Mouse (Mus musculus) small intestine, adult 2 months (tissue): ENCODE measurements around the gene Mipep.

Experiments used
- CTCF ChIP-seq: fragments of 200-500 bp; IDR thresholded peaks from 2 replicates; pipeline ENCODE4 v1.5.1; 2012; ENCODE audit warnings: low read depth, mild to moderate bottlenecking, control low read depth, inconsistent platforms, low read length, moderate library complexity, mixed read lengths; ENCODE audit not compliant: insufficient replicate concordance, insufficient read length; ENCODE audit errors: extremely low read depth
- POLR2A ChIP-seq: fragments of 200-500 bp; IDR thresholded peaks from 2 replicates; pipeline ENCODE4 v1.6.1; 2012; ENCODE audit warnings: low read depth, mild to moderate bottlenecking, control low read depth, inconsistent platforms, low read length, moderate library complexity

DNA sequence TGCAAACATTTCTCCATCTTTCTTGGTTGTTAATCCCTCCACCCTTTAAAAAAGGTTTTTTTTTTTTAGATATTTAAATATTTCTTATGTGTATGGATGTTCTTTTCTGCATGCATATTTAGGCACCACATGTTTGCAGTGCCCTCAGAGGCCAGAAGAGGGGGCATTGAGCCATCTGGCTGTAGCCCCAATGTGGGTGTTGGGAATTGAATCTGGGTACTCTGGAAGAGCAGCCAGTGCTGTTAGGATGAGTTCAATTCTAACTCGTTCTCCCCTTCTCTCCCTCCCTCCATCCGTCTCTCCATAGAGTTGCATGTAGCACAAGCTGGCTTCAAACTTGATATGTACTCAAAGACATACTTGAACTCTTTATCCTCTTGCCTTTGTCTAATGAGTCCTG, 10.9 kb upstream of the Mipep start:
- no peak for TF ChIP-seq POLR2A
- peak; percentile 10; the same call in 1 of the 2 replicates for TF ChIP-seq CTCF
